Mouse (Mus musculus): Measurements from ENCODE around the gene Mllt11. TPM values are rescaled to one million over a fixed set of nuclear protein-coding genes. Genes with fewer than 3 reads are reported as not detected.

Gene Mllt11
- total RNA-seq, 2 experiments from 2014 or later = 668 to 674 TPM

- intact Hi-C loops (cut with DNase I) = no loop called here
- DNase-seq = no peak
These were observed 54.4 kb downstream of the Mllt11 start for GRCm38 (mm10) chr3:95177583-95177982.

- intact Hi-C loops (cut with DNase I) = no loop called here
- DNase-seq = no peak
These were observed 55.5 kb downstream of the Mllt11 start for GRCm38 (mm10) chr3:95176500-95176899.

- peak; percentile 93 for DNase-seq
- intact Hi-C loops (cut with DNase I) = no loop called here
These were observed 57.9 kb downstream of the Mllt11 start for GRCm38 (mm10) chr3:95174011-95174592.

- intact Hi-C loops (cut with DNase I) = no loop called here
- peak; percentile 37 for DNase-seq
These were observed 58.6 kb downstream of the Mllt11 start for GRCm38 (mm10) chr3:95173256-95173949.

- intact Hi-C loops (cut with DNase I) = no loop called here
- peak; percentile 9 for DNase-seq
These were observed 59.3 kb downstream of the Mllt11 start for GRCm38 (mm10) chr3:95172526-95173255.

- DNase-seq = no peak
- intact Hi-C loops (cut with DNase I) = no loop called here
These were observed 60.9 kb downstream of the Mllt11 start for GRCm38 (mm10) chr3:95171105-95171504.

GRCm38 (mm10) chr3:95169996-95170395, 62.0 kb downstream of the Mllt11 start:
- intact Hi-C loops (cut with DNase I) = no loop called here

More at GRCm38 (mm10) chr3:95169996-95170395, 62.0 kb downstream of the Mllt11 start:
- no peak for DNase-seq

Other genes starting within 250 kb of the Mllt11 start
- gene Zfp687, start 216.7 kb downstream of the Mllt11 start, total RNA-seq (2021) = 10 to 100 TPM; 23.6 to 25.4 TPM
- gene Psmd4, start 189.6 kb downstream of the Mllt11 start, total RNA-seq (2021) = 100 to 1,000 TPM; 144 to 158 TPM
- 10 to 100 TPM; 20.1 to 25.3 TPM for gene Pip5k1a, start 125.2 kb downstream of the Mllt11 start, total RNA-seq (2021)
- gene Vps72, start 121.1 kb downstream of the Mllt11 start, total RNA-seq (2021) = 10 to 100 TPM; 77.2 to 78.4 TPM
- 1 to 10 TPM in 1 of 2 experiments, under 1 TPM in 1; 0.87 to 1.0 TPM for gene Tmod4, start 107.7 kb downstream of the Mllt11 start, total RNA-seq (2021)
- gene Scnm1, start 98.2 kb downstream of the Mllt11 start, total RNA-seq (2021) = 10 to 100 TPM; 39.9 to 43.2 TPM
- gene Lysmd1, start 98.1 kb downstream of the Mllt11 start, total RNA-seq (2021) = 10 to 100 TPM; 19.8 to 23.0 TPM
- gene Tnfaip8l2, start 89.8 kb downstream of the Mllt11 start, total RNA-seq (2021) = under 1 TPM; 0.74 to 0.92 TPM
- 100 to 1,000 TPM; 141 to 155 TPM for gene Sema6c, start 71.7 kb downstream of the Mllt11 start, total RNA-seq (2021)
- 1 to 10 TPM; 9.0 TPM for gene Gabpb2, start 14.3 kb downstream of the Mllt11 start, total RNA-seq (2021)
- 10 to 100 TPM; 62.1 to 62.4 TPM for gene Cdc42se1, start 3.4 kb downstream of the Mllt11 start, total RNA-seq (2021)
- gene Gm128, start 9.4 kb upstream of the Mllt11 start, total RNA-seq (2021) = not detected
- under 1 TPM; 0.36 to 0.74 TPM for gene Bnipl, start 19.0 kb upstream of the Mllt11 start, total RNA-seq (2021)
- gene Mindy1, start 49.2 kb upstream of the Mllt11 start, total RNA-seq (2021) = 10 to 100 TPM; 29.7 to 32.6 TPM
- gene Prune1, start 49.9 kb upstream of the Mllt11 start, total RNA-seq (2021) = 10 to 100 TPM; 63.9 to 69.3 TPM
- gene Anxa9, start 75.0 kb upstream of the Mllt11 start, total RNA-seq (2021) = 1 to 10 TPM; 1.0 to 1.2 TPM
- gene Cers2, start 82.6 kb upstream of the Mllt11 start, total RNA-seq (2021) = 10 to 100 TPM; 53.4 to 54.4 TPM
- gene Setdb1, start 125.0 kb upstream of the Mllt11 start, total RNA-seq (2021) = 10 to 100 TPM; 60.0 to 64.4 TPM
- gene 4930558C23Rik, start 170.7 kb upstream of the Mllt11 start, total RNA-seq (2021) = not detected
- gene Arnt, start 202.2 kb upstream of the Mllt11 start, total RNA-seq (2021) = 10 to 100 TPM; 40.4 to 46.1 TPM